Mouse (Mus musculus) left cerebral cortex, postnatal 14 days (tissue): ENCODE results near the gene Ncf2. TPM values are rescaled to one million over a fixed set of nuclear protein-coding genes. Genes with fewer than 3 reads are reported as not detected.

Experiments
- DNase-seq, 2 experiments: peaks; one replicate each; pipeline ENCODE4 v3.0.0; 2021 to 2022; ENCODE audit warnings: low spot score in 2 of 2, mixed read lengths in 1 of 2
- intact Hi-C: fragments of 180-260 bp; cut with DNase I; formaldehyde crosslinking; loops from one replicate; pipeline ENCODE4 v1.15.1; 2025
- total RNA-seq, 2 experiments: library from RNA; stranded (reverse); gene quantifications; 2 replicates each; pipeline ENCODE4 v1.2.3; 2021

The Ncf2 gene
- total RNA-seq, 2 experiments from 2014 or later = 3.4 to 3.9 TPM

DNA sequence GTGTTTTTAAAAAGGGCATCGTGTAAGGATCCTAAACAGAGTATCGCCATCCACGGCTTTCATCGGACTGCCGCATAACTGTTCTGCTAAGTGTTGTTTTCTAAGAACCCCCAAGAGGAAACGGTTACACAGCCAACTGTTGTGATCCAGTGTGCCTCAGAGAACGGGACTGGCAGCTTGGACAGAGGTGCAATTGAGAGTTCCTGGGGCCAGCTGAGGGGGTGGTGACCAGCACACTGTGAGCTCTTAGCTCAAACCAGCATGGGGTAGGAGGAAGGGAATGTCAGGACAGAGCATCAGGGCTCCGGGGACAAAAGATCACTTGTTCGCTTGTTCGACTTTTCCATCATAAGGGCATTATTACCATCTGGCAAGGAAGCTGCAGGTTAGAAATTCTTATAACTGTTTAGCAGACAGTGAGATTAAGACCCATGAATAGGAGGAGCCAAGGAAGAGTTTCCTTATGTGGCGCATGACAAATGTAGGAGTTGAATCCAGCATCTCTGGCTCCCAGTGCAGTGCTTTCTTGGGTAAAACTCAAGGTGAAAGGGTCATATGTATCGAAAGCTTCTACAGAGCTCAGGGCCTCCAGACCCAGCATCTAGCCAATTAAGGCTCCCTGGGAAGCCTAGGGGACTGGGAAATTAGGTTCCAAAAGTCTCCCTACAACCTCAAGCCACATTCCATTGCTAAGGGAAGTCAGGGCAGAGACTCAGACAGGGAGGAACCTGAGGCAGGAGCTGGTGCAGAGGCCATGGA, 7.1 kb upstream of the Ncf2 start:
- intact Hi-C loops = loop anchor here (5.0 kb wide), 1 partner anchor 109 kb away; the partner anchor contains the start of gene Smg7
- peak; percentile 40 to 71 for DNase-seq

DNA sequence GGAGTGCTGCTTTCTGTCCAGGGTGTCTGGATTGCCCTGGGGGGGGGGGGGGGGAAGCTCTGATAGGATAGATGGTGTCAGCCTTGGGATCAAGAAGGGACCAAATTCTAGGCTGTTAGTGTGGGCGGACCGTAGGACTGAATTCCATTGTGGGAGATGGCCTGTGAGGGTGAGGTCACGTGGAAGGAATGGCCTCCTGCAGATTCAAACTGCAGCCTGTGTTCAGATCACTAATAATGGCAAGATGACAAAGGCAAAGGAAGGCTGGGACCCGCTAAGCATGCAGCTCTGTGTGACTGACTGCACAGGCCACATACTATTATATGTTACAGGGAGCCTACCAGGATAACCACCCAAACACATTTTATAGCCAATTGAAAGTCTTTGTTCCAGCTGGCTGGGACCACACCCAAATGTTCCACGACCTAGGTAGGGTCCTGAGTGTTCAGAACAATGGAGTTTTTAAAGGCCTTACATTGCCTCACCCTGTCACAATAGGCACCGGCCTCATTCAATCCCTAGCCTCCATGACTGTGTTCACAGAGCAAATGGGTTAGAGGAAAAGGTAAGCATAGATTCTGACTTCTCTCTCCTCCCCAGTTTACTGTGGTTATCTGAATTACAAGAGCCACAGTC, 6.4 kb upstream of the Ncf2 start:
- no peak for DNase-seq
- intact Hi-C loops = loop anchor here (5.0 kb wide), 1 partner anchor 109 kb away; the partner anchor contains the start of gene Smg7

DNA sequence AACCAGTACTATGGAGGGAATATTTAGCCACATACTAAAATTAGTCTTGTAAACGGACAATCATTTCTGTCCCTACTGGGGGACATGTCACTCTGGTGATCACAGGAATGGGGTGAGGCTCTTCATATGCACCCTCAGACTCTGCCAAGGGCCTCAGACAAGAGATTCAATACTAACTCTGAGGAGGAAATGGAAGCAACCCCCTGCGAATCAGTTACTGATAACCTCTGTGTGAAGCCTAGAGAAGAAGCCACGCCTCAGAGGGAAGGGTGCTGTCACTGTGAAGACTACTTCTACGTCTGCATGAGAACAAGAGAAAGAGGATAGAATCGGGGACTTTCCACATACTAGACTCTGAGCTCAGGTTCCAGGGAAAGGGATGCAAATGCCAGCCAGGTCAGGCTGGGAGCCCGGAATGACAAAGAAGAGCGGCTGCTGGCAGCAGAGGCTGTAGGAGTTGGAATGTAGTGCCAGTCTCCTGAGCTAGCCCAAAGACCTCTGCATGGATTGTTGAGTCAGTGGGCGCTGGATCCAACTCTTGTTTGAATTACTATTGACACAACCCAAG, 4.2 kb upstream of the Ncf2 start:
- intact Hi-C loops = no loop called here
- DNase-seq = no peak

DNA sequence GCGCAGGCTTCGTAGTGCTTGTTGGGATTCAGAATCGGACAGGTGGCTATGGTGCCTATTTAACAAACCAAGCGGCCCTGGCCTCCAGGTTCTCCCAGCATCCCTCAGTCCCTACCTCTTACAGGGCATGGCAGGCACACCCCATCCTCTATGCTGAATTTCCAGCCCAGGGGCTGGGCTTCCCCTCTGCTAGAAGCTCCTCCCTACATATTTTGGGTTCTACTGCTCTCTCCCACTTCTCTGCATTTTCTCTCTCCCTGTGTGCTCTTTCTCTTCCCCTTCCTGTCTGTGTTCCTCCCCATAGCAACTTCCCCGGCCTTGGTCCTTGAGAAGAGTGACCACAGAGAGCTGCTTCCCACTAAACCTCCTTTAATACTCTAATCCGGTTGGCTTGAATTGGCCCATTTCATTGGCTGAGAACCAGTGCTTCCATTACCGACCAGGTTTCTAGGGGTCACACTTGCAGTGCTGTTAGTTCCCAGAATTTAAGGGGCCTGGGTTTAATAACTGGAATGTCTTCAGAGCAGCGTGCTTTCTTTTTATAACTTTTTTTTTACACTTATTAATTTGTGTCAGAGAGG, 3.2 kb upstream of the Ncf2 start:
- intact Hi-C loops = no loop called here
- no peak for DNase-seq

DNA sequence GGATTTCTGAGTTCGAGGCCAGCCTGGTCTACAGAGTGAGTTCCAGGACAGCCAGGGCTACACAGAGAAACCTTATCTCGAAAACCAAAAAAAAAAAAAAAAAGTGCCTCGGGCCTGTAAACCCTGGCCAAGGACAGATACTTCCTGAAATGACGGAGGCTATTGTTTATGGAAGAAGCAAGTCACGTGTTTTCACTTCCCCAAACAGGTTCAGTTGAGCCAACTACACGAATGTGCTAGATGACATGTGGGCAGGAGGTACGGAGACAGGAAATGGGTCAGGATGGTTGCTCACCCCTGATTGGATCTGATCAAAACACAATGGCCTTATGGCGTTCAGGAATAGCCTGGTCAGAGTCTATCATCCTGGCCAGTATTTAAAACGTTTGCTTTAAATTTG, 1.9 kb upstream of the Ncf2 start:
- intact Hi-C loops = no loop called here
- no peak for DNase-seq

DNA sequence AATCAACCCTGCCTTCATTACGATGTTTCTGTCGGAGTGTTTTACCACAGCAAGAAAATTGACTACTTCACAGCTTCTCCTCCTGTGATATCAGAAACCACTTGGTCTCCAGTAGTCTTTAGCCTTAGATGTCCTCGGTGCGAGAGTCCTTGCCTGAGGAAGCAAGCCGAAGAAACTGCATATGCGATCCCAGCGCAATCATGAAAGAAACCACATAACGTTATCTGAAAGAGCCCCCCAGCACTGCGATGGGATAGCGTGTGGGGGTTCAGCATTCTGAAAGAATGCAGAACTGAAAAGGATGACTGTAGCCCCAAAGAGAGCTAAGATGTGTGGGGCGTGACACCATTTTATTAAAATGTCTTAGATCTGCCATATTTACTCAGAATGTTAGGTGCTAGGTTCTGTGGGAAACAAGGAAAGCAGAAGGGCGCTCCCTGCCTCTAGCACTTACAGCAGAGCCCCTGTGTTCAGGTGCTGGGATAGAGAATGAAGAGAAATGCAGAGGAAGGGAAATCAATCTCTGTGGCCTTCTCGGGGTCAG, 711 bp downstream of the Ncf2 start:
- intact Hi-C loops = no loop called here
- no peak for DNase-seq

DNA sequence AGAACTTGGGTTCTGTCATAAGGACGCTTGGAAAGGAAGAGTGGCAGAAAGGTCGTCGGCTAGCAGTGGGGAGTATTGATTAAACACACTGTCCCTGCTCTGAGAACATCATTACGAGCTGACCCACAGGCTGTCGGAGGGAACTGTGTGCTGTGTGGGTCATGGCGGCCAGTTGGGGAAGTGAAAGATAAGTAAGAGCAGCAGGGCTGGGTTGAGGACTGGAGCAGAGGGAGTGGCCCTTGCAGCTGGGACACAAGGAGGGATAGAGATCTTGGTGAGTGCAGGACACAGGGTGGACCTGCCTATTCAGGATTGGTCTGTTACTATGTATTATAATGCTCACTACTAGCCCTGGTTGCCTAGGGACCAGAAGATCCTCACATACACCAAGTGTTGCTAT, 4.9 kb downstream of the Ncf2 start:
- DNase-seq = no peak
- intact Hi-C loops = no loop called here

DNA sequence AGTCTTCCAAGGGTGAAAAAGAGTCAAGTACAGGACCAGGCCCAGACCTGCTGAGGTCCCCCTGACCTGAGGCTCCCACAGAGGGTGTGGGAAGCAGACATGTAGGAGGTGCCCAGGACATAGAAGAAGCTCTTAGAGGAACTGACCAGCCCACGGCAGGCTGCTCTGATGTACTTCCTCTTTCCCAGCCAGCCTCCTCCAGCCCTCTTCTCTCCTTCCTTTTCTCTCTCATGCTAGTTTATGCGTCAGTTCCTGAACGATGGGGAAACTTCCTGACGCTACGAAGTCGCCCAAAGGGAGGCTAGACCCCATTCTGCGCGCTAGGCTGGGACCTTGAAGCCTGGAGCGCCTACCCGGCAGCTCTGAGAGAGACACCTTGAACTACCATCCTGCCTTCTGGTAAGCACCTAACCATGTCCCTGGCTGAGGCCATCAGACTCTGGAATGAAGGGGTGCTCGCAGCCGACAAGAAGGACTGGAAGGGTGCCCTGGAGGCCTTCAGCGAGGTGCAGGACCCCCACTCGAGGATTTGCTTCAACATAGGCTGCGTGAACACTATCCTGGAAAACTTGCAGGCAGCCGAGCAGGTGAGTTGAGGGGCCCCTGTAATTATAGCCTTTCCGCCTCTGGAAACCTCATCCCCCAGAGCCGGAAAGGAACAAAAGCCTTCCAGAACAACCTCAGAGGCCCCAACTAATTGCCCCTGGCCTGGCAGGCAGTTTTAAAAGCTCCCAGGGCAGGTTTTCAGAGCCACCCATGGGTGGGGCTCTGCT, 7.8 kb downstream of the Ncf2 start:
- intact Hi-C loops = no loop called here
- no peak for DNase-seq

DNA sequence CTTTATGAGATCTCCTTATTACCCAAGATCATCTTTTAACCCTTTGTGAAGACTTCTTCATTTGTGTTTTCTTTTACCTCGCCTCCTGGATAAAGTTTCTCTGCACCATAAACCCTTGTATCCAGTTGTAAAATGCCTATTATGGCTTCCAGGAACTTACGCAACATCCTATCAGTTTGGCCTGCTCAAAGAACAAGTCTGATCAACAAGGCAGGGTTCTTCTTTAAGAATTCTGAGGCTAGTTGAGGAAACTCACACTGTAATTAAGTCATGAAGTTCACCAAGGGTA, 8.3 kb downstream of the Ncf2 start:
- intact Hi-C loops = no loop called here
- DNase-seq = no peak

DNA sequence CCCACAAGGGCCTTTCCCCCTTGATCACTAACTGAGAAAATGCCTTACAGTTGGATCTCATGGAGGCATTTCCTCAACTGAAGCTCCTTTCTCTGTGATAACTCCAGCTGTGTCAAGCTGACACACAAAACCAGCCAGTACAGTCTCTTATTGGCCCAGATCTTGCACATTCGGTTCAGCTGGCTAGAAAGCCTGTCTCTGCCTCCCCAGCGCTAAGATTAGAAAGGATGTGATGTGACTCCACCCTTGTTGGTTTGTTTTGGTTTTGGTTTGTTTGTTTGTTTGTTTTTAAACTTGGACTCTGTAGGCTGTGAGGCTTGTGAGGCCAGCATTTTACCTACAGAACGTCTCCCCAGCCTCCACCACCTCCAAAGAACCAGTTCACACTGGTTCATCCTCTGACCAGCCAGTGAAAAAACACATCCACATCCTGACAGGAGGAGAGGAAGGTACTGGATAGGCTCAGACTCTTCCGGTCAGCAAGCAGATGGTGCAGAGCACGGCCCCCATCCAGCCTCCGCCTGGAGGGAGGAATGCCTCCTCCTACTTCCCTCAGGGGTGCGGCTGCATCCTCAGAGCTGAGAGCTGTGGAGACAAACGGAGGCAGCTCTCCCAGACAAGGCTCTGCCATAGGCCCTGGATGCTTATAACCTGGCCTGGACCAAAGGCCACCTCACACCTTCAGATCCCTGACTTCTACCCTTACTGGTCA, 9.7 kb downstream of the Ncf2 start:
- intact Hi-C loops = no loop called here

DNA sequence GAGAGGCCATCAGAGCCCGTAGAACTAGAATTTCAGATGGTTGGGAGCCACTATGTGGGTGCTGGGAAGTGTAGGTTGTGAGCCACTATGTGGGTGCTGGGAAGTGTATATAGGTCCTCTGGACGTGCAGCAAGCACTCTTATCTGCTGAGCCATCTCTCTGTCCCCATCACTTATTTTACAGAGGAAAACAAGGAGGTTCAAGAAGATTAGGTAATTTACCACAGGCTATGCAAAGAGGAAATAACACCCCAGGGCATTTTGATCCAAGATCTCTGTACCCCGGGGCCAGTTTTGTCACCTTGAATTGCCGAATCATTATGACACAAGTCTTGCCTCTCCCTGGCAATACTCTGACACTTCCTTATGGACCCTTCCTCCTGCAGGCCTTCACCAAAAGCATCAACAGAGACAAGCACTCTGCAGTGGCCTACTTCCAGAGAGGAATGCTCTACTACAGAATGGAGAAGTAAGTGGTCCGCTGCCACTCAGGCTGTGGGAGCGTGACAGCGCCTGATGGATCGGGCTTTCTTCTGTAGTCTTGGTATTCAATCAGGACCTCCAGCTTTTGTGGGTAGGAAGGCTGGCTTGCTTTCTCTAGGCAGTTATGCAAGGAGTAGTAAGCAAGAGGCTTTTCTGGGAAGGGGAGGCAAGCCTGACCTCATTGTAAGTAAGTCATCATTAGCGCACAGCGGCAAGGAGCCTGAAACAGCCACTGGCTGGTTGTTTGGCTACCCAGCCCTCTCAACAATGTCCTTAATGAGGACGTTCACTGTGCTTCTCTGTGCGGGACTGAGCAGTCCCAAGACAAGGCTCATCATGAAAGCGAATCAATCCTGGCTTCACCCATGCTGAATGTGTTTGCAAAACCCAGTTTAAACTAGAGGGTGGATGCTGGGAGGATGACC, 10.8 kb downstream of the Ncf2 start:
- DNase-seq = no peak
- intact Hi-C loops = no loop called here

More for the DNA sequence above, 9.7 kb downstream of the Ncf2 start:
- no peak for DNase-seq

DNA sequence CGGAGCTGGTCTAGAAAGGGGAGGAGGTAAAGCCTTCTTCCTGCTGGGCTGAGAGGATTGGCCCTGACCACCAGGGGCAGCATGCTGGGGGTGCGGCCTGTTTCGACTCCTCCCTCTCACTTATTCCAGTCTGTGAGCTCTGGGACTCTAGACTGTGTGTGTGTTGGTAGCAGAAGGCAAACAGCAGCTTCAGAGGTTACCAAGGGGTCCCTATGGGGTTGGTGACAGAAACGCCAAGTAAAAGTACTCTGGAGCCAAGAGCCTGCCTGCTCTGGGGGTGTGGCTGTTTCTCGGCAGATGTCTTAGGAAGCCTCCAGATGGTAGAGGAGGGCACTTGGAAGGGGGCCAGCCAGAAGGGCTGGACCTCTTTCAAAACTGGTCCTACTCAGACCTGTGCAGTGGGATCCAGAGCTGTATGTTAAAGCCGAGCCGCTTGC, 15.3 kb downstream of the Ncf2 start:
- intact Hi-C loops = no loop called here

DNA sequence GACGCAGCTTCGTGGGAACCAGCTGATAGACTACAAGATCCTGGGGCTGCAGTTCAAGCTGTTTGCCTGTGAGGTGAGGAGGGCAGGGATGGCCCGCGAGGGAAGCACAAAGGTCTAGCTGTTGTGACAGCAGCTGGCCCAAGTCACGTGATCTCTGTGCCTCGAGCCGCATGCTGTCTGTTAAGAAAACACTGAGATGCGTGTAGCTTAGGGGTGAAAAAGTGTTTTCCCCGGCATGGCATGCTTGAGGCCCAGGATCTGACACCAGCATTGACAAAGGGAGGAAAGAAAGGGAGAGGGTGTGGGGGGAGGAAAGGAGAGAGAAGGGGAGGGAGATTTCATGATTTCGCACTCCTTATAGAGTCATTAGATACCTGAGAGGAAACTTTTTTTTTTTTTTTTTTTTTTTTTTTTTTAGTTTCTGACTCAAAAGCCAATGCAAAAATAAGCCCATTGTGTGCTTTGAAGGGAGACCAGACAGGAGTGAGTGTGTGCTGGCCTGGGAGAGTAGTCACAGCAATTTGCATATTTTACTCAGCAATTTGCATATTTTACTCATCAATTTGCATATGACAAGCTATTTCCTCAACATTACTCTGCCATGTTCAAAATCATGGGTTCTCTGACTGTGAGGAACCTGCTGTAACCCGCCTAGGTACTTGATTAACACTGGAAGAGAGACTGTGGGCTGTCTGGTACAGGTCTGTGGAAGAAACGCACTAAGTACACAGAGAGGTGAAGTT, 17.2 kb downstream of the Ncf2 start:
- peak in 1 of 2 experiments; percentile 54 for DNase-seq
- intact Hi-C loops = no loop called here

More for the DNA sequence above, 15.3 kb downstream of the Ncf2 start:
- no peak for DNase-seq

DNA sequence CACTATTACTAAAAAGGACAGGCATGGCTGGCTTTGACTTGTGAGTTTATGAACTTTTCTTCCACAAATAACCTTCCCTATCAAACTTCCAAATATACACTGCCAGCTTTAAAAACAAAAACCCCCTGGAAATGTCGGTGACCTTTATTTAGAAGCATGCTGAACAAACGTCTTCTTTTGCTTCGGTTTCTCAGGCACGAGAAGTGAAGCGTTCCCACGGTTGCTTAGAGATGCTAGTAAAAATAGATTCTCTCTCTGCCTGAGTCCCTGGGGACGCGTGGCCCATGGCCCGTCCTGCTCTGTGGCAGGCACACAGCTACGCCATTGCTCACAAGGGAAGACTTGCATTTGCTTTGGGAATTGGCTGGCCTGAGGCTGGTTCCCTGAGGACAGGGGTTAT, 17.8 kb downstream of the Ncf2 start:
- intact Hi-C loops = no loop called here
- DNase-seq = peak; percentile 49 to 59

DNA sequence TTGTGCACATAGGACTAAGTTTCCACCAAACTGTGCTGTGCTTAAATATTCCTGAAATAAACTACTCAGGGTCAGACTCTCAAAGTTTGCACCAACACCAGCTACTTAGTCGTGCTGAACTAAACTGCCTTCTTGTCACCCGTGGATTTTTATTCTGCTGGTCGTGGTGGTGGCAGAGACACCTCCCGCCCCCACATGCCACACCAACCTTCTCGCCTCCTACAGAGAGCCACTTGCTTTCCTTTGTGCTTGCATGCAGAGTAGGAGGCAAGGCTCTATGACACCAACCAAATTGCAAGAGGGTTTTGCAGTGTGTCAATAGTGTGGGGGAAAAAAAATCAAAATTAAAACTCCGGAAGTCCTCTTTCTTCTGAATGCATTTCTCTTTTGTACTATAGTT, 19.6 kb downstream of the Ncf2 start:
- intact Hi-C loops = no loop called here
- DNase-seq = peak in 1 of 2 experiments; percentile 27

DNA sequence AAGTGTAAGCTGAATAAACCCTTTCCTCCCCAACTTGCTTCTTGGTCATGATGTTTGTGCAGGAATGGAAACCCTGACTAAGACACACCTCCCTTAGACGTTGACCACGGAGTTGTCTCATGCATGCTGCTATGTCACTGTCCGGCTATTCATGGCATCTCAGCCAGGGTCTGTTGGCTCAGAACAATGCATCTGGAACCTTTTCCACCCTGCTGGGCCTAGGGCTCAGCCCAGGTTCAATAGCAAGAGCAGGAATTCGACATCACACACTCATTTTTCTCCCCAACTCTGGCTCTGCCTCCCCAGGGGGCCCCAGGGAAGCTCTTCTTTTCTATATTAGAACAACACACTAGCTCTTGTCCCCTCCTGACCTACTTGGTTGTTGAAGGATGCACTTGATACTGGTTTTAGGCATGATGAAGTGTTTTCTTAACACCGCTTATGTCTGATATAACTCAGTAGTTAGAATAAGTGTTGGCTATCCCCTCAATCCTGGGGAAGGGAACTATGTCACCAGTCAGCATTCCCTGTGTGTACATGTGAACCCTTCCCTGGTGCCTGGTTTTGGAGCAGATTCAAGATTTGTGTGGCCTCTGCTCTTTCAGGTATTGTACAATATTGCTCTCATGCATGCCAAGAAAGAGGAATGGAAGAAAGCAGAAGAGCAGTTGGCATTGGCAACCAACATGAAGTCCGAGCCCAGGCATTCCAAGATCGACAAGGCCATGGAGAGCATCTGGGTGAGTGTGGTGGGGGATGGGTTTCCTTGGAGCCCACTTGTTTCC, 21.1 kb downstream of the Ncf2 start:
- DNase-seq = no peak
- intact Hi-C loops = no loop called here

DNA sequence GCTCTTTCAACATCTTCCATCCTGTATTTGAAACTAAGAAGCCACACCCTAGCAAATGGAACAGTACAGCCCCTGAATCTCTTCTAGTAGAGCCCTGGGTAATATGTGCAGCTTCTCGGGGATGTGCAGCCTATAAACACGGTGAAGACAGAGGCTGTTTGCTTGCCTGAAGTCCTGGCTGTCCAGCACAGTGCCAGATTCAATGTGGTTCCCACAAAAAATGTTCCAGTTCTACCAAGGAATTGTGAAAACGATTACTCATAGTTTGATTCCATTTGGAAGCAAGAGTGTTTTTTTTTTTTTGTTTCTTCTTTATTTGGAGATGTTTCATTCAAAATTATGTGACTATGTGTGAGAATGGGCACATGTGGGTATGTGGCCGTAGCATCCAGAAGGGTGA, 21.8 kb downstream of the Ncf2 start:
- intact Hi-C loops = no loop called here
- no peak for DNase-seq
